Mouse (Mus musculus) splenic B cell, adult 2 months (primary cell): ENCODE results near the gene Kcnmb3.

Experiments used
- DNase-seq: peaks from one replicate; pipeline ENCODE4 v3.0.0-alpha.2; 2011; ENCODE audit warnings: low read depth, low spot score
- H3K27me3 ChIP-seq: 2 replicates; pipeline ENCODE4 v1.6.1; 2012; ENCODE audit warnings: mild to moderate bottlenecking, low read length, moderate library complexity, mixed read lengths; ENCODE audit not compliant: control insufficient read depth, poor library complexity, insufficient read depth, severe bottlenecking
- H3K36me3 ChIP-seq: 2 replicates; pipeline ENCODE4 v1.6.1; 2012; ENCODE audit warnings: mild to moderate bottlenecking, low read length, moderate library complexity, mixed read lengths; ENCODE audit not compliant: control insufficient read depth, poor library complexity, insufficient read depth, severe bottlenecking

The Kcnmb3 gene

DNA sequence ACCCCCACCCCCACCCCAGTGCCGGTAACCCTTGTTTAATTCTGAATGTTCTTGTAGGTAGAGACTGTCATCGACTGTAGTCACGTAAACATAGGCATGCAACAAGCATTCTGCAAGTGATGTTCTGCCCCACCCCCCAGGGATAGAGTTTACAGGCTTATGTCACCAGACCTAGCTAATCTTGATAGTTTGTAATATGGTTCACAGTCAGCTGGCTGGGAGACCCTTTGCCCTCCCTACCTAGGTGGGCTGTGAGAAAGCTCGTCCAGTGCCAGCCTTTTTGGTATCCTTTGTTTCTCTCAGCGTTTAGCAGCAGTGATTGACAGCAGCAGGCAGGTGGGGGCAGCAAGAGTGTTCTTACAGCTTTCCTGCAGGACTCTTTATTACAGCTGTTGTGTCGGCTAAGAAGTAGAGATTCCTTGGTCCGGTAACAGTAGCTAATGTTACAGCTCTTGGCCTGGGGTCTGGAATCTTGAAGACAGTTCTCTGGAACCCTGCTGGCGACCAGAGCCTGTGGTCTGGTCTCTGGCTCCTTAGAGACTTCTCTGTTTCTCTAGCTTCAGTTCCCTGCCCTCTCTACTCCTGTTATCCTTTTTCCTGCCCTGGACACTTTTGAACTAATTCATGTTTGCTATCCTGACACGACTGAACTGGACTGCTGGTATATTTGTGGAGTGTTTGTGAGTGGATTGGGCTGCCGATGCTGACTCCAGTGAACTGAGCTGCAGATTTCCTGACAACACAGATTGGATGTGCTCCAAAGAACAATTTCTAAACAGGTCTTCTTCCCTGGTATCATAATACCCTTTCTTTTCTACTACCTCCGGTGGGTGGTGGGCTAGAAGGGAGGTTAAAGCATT is 14.6 kb upstream of the Kcnmb3 start:
- Histone ChIP-seq H3K36me3 (no peaks in the 10 kb centered on the region), H3K27me3 (no peaks in the 10 kb centered on the region)
- DNase-seq = no peak

GRCm38 (mm10) chr3:32505841-32506240 is 13.8 kb upstream of the Kcnmb3 start:
- Histone ChIP-seq H3K27me3 (no peaks in the 10 kb centered on the region), H3K36me3 (no peaks in the 10 kb centered on the region)
- no peak for DNase-seq

DNA sequence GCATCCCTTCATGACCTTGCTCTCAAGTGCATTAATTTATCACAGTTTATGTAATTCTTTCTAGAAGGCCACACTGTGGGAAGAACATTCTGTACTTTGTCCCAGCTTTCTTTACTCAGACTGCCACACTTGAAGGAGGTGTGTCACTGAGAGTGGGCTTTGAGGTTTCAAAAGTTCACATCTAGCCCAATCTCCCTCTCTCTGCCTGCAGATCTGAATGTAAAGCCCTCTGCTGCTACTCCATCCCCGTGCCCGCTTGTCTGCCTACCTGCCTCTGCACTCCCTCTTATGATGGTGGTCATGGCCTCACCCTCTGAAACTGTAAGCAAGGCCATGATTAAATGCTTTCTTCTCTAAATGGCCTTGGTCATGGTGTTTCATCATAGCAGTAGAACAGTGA is 8.3 kb upstream of the Kcnmb3 start:
- DNase-seq = no peak
- Histone ChIP-seq H3K27me3 (no peaks in the 10 kb centered on the region), H3K36me3 (no peaks in the 10 kb centered on the region)

DNA sequence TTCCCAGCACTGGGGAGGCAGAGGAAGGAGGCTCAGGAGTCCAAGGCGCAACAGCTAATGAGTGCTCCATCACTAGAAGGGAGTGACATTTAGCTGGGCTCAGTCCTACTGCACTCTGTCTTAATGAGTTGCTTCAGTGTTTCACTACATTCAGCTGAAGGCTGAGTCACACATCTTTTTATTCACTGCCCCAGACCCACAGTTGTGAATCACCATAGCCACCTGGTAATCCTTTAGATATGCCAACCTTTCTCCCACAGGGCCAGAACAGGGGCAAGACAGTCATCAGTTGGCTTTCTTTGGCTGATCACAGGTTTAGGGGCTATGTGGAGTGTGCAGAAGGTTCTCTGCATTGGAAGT is 4.7 kb upstream of the Kcnmb3 start:
- DNase-seq = no peak
- Histone ChIP-seq H3K36me3 (no peaks in the 10 kb centered on the region), H3K27me3 (no peaks in the 10 kb centered on the region)

GRCm38 (mm10) chr3:32495856-32496710 is 4.1 kb upstream of the Kcnmb3 start:
- no peak for DNase-seq
- Histone ChIP-seq H3K27me3 (no peaks in the 10 kb centered on the region), H3K36me3 (no peaks in the 10 kb centered on the region)

DNA sequence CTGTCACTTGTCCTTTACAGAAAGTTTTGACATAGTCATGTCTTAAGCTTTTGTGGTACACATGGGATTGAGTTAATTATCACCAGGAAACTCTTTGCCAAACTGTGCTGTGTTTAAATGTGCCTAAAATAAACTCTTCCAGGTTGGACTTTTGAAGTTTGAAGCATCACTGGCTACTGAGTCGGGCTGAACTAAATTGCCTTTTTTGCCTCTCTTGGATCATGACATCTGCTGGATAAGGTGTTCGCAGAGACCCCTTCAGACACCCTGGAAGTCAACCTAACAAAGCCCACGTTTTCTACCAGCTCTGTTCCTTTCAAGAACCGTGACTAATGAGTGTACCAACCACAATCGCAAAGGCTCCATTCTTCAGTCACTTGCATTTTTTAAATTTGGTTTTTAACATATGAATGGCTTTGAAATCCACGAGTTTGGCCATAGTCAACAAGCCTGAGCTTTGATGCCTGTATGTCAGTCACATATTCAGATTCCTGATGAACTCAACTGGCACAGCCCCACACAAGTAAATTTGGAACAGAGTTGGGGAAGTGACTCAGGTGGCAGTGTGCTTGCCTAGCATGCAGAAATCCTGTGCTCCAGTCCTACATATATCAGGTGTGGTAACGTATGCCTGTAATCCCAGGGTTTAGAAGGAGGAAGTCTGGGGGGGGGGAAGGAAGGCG is 3.2 kb upstream of the Kcnmb3 start:
- no peak for DNase-seq
- H3K27me3 ChIP-seq = no peaks in the 10 kb centered on the region
- no peaks in the 10 kb centered on the region for H3K36me3 ChIP-seq

GRCm38 (mm10) chr3:32494387-32495087 is 2.5 kb upstream of the Kcnmb3 start:
- DNase-seq = peak; percentile 77
- H3K36me3 ChIP-seq = no peaks in the 10 kb centered on the region
- H3K27me3 ChIP-seq = no peaks in the 10 kb centered on the region

DNA sequence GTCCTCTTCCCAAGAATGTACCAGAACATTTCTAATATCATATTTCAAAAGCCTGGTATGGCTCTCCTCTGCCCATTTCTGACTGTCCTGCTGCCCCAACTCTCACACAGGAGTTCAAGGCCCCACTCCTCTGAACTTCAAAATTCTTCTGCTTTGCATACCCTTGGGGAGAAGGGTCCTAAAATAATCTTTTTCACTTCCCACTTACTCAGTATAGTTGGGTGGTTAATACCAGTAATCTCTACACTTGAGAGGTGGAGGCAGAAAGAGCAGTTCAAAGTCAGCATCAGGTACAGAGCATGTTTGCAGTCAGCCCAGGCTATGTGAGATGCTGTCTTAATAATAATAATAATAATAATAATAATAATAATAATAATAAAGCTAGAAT is 1.1 kb downstream of the Kcnmb3 start:
- Histone ChIP-seq H3K27me3 (no peaks in the 10 kb centered on the region), H3K36me3 (no peaks in the 10 kb centered on the region)
- DNase-seq = peak; percentile 76

- no peaks in the 10 kb centered on the region for H3K36me3 ChIP-seq
- DNase-seq = peak; percentile 93
- no peaks in the 10 kb centered on the region for H3K27me3 ChIP-seq
These were observed 1.7 kb downstream of the Kcnmb3 start for GRCm38 (mm10) chr3:32490076-32490927.

DNA sequence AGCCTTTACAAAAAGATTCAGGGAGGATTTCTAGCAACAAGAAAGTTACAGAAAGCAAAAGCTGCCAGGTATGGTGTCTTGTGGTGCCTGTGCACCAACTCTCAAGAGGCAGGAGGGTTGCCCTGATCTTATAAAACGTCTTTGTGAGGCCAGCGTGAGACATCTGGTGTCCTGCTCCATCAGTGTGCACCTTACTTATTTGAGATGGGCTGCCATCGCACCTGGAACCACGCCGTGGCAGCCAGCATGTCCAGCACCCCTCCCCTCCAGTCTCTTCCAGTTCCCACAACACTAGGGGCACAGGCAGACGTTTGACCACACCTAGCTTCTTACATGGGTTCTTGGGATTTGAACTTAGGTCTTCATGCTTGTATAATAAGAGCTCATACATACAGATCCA is 3.9 kb downstream of the Kcnmb3 start:
- no peak for DNase-seq
- H3K36me3 ChIP-seq = no peaks in the 10 kb centered on the region
- no peaks in the 10 kb centered on the region for H3K27me3 ChIP-seq

DNA sequence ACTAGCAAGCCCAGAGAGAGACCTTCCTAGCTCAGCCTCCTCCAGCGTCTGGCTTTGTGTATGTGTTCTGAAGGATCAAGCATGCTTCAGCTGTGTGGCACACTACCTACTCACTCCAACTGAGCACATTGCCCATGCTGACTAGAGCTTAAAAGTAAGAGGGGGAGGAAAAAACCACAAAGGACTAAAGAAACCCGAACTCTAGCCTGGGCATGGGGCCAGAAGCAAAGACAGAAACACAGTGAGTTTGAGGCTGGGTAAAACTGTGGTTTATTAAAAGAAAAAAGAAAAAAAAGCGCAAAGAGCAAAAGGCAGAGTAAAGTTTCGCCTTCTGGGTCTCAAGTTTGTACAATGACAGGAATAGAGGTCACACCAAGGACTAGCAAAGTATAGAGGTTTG is 5.5 kb downstream of the Kcnmb3 start:
- Histone ChIP-seq H3K36me3 (no peaks in the 10 kb centered on the region), H3K27me3 (no peaks in the 10 kb centered on the region)

GRCm38 (mm10) chr3:32483035-32483434 is 9.0 kb downstream of the Kcnmb3 start:
- no peaks in the 10 kb centered on the region for H3K27me3 ChIP-seq
- DNase-seq = no peak
- no peaks in the 10 kb centered on the region for H3K36me3 ChIP-seq

More for the DNA sequence above, 5.5 kb downstream of the Kcnmb3 start:
- DNase-seq = no peak

- DNase-seq = no peak
- Histone ChIP-seq H3K27me3 (no peaks in the 10 kb centered on the region), H3K36me3 (no peaks in the 10 kb centered on the region)
These were observed 12.1 kb downstream of the Kcnmb3 start for GRCm38 (mm10) chr3:32479961-32480360.

DNA sequence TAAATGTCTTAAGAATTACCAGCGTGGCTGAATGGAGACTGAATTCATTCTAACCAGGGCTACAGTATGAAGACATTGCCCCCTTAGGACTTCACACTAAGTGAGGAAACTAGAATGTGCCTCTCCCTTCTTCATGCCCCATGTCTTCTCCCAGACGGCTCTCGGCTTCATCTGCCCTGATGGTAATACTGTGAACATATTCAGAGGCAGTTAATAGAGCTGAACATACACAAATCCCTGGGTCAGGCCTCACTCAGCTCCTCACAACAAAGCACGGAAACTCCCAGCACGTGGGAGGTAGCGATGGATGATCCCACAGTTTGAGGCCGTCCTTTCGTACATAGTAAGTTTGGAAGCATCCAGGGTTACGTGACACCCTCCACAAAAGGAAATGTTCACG is 18.8 kb downstream of the Kcnmb3 start:
- Histone ChIP-seq H3K36me3 (no peaks in the 10 kb centered on the region), H3K27me3 (no peaks in the 10 kb centered on the region)
- no peak for DNase-seq
